Mouse (Mus musculus): ENCODE results near the gene Cyp27a1. TPM values are rescaled to one million over a fixed set of nuclear protein-coding genes. Genes with fewer than 3 reads are reported as not detected.

Cyp27a1 gene
- polyA plus RNA-seq (2014; fragmentation: Illumina TruSeq; extraction: RNeasy Lipid Tissue Mini Kit (QIAGEN cat#74804); ENCODE audit: low read depth, low replicate concordance): 1.8 TPM

GRCm38 (mm10) chr1:74713099-74713858, at the start of gene Cyp27a1:
TSS of gene Cyp27a1 (plus strand) at chr1:74713574.

GRCm38 (mm10) chr1:74748643-74749271, 35.4 kb downstream of the Cyp27a1 start, which contains the start of gene Prkag3:
TSS of gene Prkag3 (minus strand) at chr1:74749221.

DNA sequence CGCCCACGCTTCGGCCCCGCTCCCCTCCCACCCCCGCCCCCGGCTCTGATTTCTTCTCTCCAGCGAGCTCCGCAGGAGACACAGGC, 58.3 kb downstream of the Cyp27a1 start, which contains the start of gene Wnt6:
Gene Wnt6, plus strand, starts transcription at position 48 of the 86 bp plus-strand sequence.

Other genes starting within 250 kb of the Cyp27a1 start
- gene Cnot9, start 207.5 kb upstream of the Cyp27a1 start, polyA plus RNA-seq (2014; fragmentation: Illumina TruSeq; extraction: RNeasy Lipid Tissue Mini Kit (QIAGEN cat#74804); ENCODE audit: low read depth, low replicate concordance): 30.3 TPM
- gene Plcd4, start 170.7 kb upstream of the Cyp27a1 start, polyA plus RNA-seq (2014; fragmentation: Illumina TruSeq; extraction: RNeasy Lipid Tissue Mini Kit (QIAGEN cat#74804); ENCODE audit: low read depth, low replicate concordance): 0.52 TPM
- 21.5 TPM for gene Usp37, start 169.3 kb upstream of the Cyp27a1 start, polyA plus RNA-seq (2014; fragmentation: Illumina TruSeq; extraction: RNeasy Lipid Tissue Mini Kit (QIAGEN cat#74804); ENCODE audit: low read depth, low replicate concordance)
- 5.2 TPM for gene Zfp142, start 125.3 kb upstream of the Cyp27a1 start, polyA plus RNA-seq (2014; fragmentation: Illumina TruSeq; extraction: RNeasy Lipid Tissue Mini Kit (QIAGEN cat#74804); ENCODE audit: low read depth, low replicate concordance)
- 8.0 TPM for gene Bcs1l, start 125.3 kb upstream of the Cyp27a1 start, polyA plus RNA-seq (2014; fragmentation: Illumina TruSeq; extraction: RNeasy Lipid Tissue Mini Kit (QIAGEN cat#74804); ENCODE audit: low read depth, low replicate concordance)
- gene Rnf25, start 112.2 kb upstream of the Cyp27a1 start, polyA plus RNA-seq (2014; fragmentation: Illumina TruSeq; extraction: RNeasy Lipid Tissue Mini Kit (QIAGEN cat#74804); ENCODE audit: low read depth, low replicate concordance): 13.6 TPM
- gene Stk36, start 112.1 kb upstream of the Cyp27a1 start, polyA plus RNA-seq (2014; fragmentation: Illumina TruSeq; extraction: RNeasy Lipid Tissue Mini Kit (QIAGEN cat#74804); ENCODE audit: low read depth, low replicate concordance): 1.3 TPM
- 17.4 TPM for gene Ttll4, start 51.8 kb upstream of the Cyp27a1 start, polyA plus RNA-seq (2014; fragmentation: Illumina TruSeq; extraction: RNeasy Lipid Tissue Mini Kit (QIAGEN cat#74804); ENCODE audit: low read depth, low replicate concordance)
- gene Prkag3, start 35.6 kb downstream of the Cyp27a1 start, polyA plus RNA-seq (2014; fragmentation: Illumina TruSeq; extraction: RNeasy Lipid Tissue Mini Kit (QIAGEN cat#74804); ENCODE audit: low read depth, low replicate concordance): 0.41 TPM
- gene Wnt6, start 58.3 kb downstream of the Cyp27a1 start, polyA plus RNA-seq (2014; fragmentation: Illumina TruSeq; extraction: RNeasy Lipid Tissue Mini Kit (QIAGEN cat#74804); ENCODE audit: low read depth, low replicate concordance): 0.93 TPM
- gene Wnt10a, start 77.9 kb downstream of the Cyp27a1 start, polyA plus RNA-seq (2014; fragmentation: Illumina TruSeq; extraction: RNeasy Lipid Tissue Mini Kit (QIAGEN cat#74804); ENCODE audit: low read depth, low replicate concordance): not detected
- 0.41 TPM for gene Cdk5r2, start 141.4 kb downstream of the Cyp27a1 start, polyA plus RNA-seq (2014; fragmentation: Illumina TruSeq; extraction: RNeasy Lipid Tissue Mini Kit (QIAGEN cat#74804); ENCODE audit: low read depth, low replicate concordance)
- 0.52 TPM for gene Fev, start 171.8 kb downstream of the Cyp27a1 start, polyA plus RNA-seq (2014; fragmentation: Illumina TruSeq; extraction: RNeasy Lipid Tissue Mini Kit (QIAGEN cat#74804); ENCODE audit: low read depth, low replicate concordance)
- gene Cryba2, start 179.6 kb downstream of the Cyp27a1 start, polyA plus RNA-seq (2014; fragmentation: Illumina TruSeq; extraction: RNeasy Lipid Tissue Mini Kit (QIAGEN cat#74804); ENCODE audit: low read depth, low replicate concordance): not detected
- gene Cfap65, start 222.0 kb downstream of the Cyp27a1 start, polyA plus RNA-seq (2014; fragmentation: Illumina TruSeq; extraction: RNeasy Lipid Tissue Mini Kit (QIAGEN cat#74804); ENCODE audit: low read depth, low replicate concordance): not detected
- gene Ihh, start 238.1 kb downstream of the Cyp27a1 start, polyA plus RNA-seq (2014; fragmentation: Illumina TruSeq; extraction: RNeasy Lipid Tissue Mini Kit (QIAGEN cat#74804); ENCODE audit: low read depth, low replicate concordance): not detected